Mouse (Mus musculus): ENCODE results near the gene Gm7982.
"Not testable (repeated sequence)": the region's sequence is repeated elsewhere in the genome, so short reads cannot be mapped to it uniquely, and the experiment has no call there.

GRCm38 (mm10) chr5:95741714-95742113, at the start of gene Gm7982:
- TF ChIP-seq CTCF (IDR thresholded peaks at IDR 0.05); EP300 (IDR thresholded peaks at IDR 0.05; ENCODE audit: insufficient read depth, low read depth, low read length): not testable (repeated sequence)
